Mouse (Mus musculus) olfactory bulb, adult 2 months (tissue): ENCODE results near the gene Atp2a3.

Experiments used
- CTCF ChIP-seq: fragments of 200-500 bp; IDR thresholded peaks from 2 replicates; pipeline ENCODE4 v1.5.1; 2012; ENCODE audit warnings: low read depth, mild to moderate bottlenecking, low read length, moderate library complexity; ENCODE audit not compliant: insufficient read depth
- POLR2A ChIP-seq: fragments of 200-500 bp; IDR thresholded peaks from 2 replicates; pipeline ENCODE4 v1.6.1; 2012; ENCODE audit warnings: mild to moderate bottlenecking, low read depth, low read length, moderate library complexity; ENCODE audit not compliant: insufficient read depth

DNA sequence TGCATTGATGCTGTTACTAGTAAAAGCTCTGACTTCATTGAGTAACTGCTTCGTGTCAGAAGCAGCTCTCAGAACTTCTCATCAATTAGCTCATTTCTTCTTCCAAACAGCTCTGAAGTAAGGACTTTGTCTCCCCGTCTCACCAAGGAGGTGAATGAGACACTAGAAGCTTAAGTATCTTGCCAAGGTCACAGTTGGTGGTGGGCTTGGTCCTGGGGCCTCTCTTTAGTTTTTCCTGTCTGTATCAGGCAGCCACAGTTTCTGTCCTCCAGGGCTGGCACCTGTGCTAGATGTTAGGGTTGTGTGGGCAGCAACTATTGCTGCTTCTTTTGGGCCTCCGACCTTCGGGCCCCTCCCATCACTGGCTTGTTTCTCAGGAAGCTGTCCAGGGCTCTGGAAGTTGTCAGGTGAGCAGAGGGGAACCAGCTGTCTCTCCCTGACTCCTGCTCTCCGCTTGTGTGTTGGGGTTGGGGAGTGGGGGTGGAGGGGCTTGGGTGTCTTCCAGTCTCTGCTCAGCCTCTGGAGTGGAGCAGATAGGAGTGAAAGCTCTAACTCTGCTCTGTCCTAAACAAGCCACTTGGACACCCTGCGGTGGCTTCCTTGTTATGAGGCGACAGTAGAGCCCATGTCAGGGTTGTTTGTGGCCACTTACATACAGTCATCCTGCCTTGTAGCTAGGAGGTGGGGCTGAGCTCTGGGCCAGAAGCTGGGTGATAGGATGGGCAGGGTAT, 2.3 kb downstream of the Atp2a3 start:
- no peak for TF ChIP-seq CTCF
- no peak for TF ChIP-seq POLR2A
